Mouse (Mus musculus) ovary, postnatal 14 days (tissue): ENCODE measurements around the gene Pard6b.
A peak's percentile ranks its signal among the peaks of the same experiment; 100 is the strongest.
"Not testable (repeated sequence)": the region's sequence is repeated elsewhere in the genome, so short reads cannot be mapped to it uniquely, and the experiment has no call there.

Experiments
- DNase-seq: peaks from one replicate; pipeline ENCODE4 v3.0.0; 2022; ENCODE audit warnings: low spot score

The Pard6b gene

DNA sequence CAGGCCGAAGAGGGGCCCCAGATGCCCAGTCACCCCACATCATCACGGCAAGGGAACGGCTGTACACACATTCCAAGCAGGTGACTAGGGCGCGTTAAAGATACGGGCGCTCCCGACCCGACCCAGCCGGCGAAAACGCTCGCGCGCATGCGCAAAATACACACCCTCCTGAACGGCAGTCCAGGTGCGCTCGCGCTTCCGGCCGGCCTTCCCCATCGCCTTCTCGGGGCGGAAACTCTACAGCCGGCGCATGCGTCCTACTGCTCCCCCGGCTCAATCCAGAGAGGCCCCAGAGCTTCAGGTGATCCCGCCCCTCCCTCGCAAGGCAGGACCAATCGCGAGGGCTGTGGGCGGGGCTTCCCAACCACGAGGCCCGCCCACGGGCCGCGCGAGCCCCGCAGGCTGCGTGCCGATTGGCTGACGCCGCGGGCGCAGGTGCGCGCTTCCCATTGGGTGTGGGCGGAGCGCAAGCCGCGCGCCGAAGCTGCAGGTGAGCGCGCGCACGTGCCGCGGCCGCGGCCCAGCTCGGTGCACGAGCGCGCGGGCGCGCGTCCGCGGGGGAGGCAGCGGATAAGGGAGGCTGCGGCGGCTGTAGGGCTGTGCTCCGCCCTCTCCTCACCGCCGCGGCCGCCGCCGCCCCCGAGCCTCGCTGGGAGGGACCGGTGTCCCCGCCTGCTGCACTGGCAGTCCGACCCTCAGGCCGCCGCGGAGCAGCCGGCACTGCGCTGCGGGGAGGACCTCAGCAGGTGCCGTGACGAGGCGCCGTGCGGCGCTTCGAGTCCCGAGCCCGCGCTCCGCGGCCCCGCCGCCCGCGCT is at the start of gene Pard6b:
Gene Pard6b, plus strand, starts transcription at position 574 of the 816 bp plus-strand sequence.
- peak; percentile 79 for DNase-seq

DNA sequence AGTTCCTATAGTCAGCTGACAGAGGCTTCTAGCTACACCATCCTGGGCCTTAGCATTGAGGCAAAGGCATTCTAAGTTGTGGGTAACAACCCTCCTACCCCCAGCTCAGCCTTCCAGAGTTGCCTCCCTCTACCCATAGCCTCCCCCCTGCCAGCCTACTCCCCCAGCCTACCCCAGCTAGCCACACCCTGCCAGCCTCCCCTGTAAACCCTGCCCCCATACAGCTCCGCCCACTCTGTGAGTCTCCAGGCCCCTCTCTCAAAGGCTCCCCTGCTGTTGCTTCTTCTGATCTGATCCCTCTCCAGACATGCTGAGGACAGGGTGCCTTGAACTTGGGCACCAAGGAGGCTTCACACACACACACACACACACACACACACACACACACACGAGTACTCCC is 49.0 kb upstream of the Pard6b start:
- DNase-seq = no peak

DNA sequence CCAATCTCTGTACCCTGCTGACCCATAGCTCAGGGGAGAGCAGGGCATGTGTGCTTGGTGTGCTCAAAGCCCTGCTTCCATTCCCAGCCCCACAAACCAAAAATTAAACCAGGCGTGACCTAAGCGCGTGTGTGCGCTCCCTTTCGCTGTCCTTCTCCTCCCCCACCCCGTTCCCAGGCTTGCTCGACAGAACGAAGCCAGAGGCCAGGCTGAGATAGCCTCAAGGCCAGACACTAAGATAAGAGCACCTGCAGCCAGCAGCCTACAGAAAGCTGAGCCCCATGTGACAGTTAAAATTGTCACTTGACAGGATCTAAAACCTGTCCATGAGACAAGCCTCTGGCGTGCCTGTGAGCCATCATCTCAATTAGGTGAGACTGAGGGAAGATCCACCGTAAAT is 46.9 kb upstream of the Pard6b start:
- no peak for DNase-seq

DNA sequence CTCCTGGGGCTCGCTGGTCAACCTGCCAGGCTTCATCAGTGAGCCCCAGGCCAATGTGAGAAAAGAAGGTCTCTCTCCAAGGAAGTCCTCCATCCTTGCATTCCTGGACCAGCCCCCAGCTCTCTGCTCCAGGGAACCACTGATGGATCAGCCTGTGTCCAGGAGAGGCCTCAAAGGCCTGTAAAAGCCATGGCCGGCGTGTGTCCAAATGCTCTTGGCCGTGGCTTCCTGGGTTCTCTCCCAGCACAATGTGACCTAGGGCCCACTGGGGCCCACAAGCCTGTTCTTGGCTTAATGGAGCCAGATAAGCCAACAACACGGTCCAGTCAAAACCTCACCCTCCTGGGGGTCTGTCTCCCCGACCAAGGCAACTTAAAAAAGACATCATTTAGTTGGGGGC is 44.9 kb upstream of the Pard6b start:
- no peak for DNase-seq

DNA sequence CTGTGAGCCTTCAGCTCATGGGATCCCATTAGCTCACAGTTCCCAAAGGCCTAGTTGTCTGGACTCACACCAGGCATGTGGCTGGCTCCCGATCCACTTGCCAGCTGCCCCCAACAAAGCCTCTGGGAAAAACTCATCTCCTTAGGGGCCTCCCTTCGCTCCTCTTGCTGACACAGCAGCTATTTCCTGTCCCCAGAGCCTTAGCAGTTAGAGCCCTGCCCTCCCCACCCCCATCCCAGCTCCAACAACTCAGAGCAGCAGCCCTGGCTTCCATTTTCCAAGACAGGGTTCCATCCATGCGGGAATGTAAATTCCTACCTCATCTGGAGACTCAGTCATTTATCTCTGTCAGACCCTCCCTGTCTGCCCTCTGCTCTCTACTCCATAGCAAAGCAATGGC is 43.7 kb upstream of the Pard6b start:
- DNase-seq = no peak

DNA sequence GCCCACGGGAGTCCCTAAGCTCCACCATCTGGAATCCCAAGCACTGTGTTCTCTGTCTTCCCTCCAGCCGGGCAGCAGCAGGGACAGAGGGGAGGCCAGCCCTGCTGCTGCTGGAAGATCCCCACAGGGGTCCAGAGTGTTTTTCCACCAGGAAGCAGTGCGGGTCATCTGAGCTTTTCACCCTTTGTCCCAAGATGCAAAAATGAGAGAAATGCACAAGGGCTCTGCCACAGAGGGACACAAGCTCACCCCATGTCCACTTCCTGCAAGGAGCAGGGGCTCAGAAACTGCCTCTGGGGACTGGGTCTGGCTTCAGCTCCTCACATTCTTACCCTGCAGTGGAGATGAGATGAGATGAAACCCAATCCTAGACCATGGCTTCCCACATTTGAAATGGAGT is 40.1 kb upstream of the Pard6b start:
- DNase-seq = no peak

DNA sequence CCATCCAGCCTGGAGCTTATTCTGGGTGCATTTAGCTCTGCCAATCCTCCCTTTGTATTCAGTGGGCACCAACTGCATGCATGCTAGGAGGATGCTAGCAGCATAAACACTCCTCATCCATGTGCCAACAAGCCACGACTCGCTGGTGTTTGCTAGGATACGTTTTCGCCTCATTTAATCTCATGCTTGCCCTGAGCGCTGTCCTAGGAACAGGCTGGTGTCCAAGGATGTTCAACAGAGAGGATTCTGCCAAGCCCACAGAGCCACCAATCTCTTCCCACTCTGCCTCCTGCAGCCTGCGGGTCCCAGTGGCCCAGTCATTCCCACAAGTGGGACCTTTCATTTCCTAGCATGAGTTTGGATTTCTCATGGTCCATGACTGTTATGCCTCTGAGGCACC is 38.8 kb upstream of the Pard6b start:
- DNase-seq = no peak

DNA sequence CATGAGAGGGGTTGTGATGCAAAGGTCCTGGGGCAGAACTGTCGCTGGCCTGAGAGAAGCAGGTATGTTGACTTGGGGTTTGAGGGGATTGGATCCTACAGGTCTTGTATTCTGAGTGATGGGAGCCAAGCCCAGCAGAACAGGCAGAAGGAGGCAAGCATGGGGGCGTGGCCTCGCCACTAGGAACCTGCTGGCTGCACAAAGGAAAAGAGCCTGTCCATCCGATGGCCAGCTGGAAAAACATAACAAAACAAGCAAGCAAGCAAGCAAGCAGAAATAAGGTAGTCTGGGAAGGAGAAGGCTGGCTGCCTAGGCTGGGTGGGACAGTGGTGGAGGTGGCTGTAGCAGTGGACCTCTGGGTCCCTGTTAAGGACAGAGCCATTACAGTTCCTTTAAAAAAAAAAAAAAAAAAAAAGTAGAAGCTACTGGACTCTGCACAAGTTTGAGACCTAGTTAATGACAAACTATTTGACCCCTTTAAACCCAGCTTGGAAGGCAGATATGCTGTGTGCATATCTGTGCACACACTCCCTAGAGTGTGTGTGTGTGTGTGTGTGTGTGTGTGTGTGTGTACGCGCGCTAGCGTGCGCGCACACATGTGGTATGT is 36.0 kb upstream of the Pard6b start:
- DNase-seq = no peak

DNA sequence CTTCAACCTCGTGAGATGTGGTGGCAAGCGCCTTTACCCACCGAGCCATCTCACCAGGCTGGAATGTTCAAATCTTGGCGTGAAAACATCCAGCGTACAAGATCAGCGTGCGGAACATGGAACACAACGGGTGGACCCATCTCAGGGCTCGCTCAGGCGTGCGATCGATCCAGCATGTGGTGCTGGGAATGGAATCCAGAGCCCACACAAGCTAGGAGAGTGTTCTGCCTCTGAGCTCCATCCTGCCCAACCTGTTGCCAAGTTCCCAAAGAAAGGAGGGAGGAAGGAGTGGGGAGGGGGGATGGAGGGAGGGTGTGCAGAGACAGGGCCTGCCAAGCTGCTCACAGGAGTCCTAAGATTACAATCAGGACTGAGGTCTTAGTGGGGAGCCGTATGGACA is 35.4 kb upstream of the Pard6b start:
- no peak for DNase-seq

DNA sequence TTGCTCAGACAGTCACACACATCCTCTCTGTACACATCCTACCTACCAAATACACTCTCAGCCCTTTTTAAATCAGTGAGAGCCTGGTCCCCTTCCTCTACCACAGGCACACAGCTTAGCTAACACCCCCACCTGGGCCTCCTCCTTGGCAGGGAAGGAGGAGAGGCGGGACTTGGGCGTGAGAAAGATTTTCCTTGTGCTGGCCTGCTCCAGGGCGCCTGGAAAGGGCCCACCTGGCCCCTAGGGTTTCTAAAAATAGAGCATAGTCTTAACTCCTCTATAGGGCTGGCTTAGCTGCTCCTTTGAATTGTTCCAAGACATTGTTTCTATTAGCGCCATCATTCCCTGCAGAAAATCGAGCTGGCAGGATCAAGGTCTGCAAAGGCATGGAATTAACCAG is 35.0 kb upstream of the Pard6b start:
- peak; percentile 46 for DNase-seq

DNA sequence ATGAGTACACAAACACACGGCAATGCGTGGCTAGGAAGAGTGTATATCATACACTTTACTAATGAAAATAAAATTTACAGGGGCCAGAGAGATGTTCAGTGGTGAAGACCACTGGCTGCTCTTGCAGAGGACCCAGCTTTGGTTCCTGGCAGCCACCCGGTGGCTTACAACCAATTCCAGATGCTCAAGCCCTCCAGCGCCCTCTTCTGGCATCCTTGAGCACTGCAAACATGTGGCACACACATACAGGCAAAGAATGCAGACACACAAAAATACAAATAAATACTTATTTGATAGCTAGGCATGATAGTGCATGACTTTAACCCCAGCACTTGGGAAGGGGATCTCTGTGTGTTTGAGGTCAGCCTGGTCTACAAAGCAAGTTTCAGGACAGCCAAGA is 34.3 kb upstream of the Pard6b start:
- no peak for DNase-seq

DNA sequence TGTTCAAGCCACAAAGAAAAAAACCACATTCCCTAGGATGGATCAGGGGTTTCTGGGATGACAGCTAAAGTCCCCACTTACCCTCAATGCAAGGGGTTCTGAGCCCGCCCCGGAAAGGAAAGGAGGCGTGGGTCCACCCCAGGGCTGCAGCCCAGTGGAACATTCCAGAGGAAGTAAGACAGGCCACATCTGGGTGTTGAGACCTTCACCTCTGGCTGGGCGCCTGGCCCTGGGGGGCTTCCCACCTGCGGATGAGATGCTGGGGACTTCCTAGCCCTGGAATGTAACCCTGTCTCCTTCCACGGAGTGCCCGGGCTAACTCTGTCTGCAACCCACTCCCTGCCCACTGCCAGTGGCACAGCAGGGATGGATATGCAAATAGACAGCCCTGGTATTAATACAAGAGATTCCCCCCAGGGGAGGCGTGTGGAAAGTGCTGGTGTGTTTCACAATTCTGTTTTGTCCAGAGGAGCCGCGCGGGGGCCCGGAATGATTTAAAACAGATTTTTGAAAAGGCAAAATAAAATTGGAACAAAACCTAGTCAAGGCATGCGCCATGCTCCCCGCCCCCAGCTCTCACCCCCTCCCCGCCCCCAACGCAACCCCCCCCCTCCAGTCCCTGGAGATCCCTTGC is 31.7 kb upstream of the Pard6b start:
- DNase-seq = no peak

DNA sequence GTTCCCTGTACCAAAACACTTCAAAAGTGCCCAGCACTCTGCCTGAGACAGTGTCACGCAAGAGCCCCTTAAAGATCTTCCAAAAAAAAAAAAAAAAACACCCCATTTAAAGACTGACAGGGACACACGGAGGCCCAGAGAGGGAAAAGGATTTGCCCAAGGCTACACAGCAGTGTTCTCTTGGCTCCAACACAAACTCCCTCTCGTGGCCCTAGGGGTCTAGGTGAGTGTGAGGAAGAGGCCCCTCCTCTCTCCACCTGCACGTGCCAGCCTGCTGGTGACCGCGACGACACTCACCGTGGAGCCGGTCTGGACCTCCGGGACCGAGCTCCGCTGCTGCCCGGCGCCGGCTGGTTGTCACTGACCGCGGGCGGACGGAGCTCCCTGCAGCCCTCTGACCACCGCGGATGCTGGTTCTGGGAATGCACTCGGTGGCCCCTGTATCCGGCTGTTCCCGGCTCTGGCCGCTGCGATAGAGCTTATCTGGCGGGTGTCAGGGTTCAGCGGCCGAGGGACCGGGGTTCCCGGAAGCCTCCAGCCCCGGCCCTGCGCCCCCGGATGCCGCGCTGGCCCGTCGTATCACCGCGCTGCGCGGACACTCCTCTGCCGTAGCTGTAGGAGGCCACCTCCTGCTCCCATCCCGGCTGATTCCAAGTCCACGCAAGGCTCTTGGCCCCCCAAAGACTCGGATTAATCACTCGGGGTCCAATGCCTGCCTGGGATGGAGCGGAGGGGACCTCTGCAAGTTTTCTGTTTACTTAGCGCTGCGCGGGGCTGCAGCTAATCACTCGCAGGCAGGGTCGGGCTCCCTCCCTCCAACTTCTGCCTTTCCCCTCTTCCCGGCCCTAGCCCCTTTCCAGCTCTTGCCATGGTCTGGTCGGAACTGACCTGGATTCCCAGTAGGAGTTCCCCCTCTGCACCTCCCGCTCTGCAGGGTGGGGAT is 30.5 kb upstream of the Pard6b start:
- peak; percentile 25 for DNase-seq

DNA sequence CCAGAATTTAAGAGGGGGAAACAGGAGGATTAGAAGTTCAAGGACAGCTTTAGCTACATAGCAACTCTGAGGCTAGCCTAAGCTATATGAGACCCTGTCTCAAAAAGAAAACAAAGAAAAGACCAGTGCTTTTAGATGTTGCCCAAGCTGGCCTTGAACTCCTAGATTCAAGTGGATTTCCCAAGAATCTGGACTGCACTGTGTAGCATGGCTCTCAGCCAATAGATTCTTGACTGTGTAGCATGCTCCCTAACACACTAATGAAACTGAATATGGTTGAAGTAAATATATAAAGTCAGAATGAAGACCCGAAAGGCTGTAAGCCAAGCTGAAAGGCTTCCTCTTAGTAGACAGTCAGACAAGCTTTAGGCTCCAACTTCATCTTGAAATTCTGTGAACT is 28.6 kb upstream of the Pard6b start:
- no peak for DNase-seq

DNA sequence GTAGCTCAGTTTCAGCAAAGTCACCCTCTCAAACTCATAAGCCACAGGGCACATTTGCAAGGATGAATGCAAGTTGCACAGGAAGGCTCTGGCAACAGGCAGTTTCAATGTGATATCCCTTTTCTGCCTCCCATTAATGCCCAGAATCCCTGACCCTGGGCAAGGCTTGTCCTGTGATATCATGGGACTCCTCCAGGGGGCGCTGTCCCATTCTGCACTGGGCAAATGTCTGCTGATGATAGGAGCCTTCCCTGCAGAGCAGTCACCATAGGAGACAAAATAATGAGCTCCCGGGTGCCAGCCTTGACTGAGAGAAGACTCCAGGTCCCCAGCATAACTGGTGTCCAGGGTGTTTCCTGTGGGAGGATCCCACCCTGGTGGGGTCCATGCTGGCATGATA is 28.1 kb upstream of the Pard6b start:
- peak; percentile 49 for DNase-seq

DNA sequence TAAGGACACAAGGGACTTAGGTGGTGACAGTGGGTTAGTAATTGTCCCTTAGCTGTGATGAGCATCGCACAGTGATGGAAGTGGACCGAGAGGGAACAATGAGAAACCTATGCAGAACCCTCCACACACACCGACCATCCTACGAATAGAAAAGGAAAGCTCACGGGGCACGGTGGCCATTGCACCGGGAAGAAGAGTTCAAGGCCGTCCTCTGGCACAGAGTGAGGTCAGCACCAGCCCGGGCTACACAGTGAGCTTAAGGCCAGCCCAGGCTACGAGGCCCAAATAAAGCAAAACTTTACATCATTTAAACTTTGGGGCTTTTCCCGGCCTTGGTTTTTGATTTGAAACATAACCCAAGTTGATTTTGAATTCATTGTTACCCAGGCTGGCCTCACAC is 26.7 kb upstream of the Pard6b start:
- no peak for DNase-seq

DNA sequence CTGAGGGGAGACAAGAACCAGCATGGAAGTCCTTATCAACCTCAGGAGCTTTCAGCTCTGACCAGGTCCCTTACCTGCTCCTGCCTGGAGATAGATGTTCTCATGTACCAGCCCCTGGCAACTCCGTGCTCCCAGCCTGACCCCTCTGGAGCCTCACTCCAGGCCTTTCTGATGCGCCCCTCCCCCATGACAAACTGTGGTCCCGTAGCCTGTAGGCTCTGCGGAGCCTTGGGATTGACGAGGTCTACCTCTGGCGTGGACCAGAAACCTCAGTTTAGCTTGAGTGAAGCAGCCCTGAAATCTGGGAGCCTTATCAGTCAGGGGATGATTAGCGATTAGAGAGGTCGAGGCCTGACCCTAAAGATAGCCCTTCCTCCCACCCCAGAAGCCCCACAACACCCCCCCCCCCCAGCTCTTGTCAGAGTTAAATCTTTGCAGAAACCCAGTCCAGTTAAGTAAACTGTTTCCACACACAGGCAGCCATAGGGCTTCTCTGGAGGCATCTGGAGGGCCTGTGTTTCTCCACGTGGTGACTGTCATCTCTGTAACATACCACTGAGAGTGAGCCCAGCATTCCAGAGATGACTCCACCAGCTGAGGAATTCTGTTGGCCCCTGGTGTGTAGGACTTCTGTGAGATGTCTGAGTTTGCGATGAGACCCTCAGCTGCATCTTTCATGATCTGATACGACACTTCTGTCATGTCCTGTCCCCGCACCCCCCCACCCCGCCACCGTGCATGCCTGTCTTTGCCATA is 24.7 kb upstream of the Pard6b start:
- no peak for DNase-seq

DNA sequence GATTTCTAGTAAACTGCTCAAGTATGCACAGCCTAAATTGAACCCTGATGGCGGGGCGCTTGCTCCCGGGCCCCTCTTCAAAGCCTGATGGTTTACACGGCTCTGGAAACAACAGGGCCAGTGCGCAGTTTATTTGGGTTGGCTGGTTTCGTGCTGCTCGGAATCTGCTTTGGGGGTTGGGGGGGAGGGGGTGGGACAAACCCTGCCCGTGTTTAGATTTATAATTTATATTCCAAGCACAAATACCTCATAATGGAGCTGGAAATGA is 24.2 kb upstream of the Pard6b start:
- no peak for DNase-seq

DNA sequence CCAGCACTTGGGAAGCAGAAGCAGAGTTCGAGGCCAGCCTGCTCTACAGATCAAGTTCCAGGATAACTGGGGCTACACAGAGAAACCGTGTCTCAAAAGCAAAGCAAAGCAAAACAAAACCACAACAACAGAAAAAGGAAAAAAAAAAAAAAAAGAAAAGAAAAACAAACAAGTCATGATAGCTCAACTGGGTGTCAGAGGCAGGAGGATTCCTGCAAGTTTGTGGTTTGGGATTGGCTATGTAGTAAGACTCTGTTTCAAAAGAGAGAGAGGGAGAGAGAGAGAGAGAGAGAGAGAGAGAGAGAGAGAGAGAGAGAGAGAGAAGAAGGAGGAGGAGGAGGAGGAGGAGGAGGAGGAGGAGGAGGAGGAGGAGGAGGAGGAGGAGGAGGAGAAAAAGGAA is 22.9 kb upstream of the Pard6b start:
- not testable (repeated sequence) for DNase-seq

DNA sequence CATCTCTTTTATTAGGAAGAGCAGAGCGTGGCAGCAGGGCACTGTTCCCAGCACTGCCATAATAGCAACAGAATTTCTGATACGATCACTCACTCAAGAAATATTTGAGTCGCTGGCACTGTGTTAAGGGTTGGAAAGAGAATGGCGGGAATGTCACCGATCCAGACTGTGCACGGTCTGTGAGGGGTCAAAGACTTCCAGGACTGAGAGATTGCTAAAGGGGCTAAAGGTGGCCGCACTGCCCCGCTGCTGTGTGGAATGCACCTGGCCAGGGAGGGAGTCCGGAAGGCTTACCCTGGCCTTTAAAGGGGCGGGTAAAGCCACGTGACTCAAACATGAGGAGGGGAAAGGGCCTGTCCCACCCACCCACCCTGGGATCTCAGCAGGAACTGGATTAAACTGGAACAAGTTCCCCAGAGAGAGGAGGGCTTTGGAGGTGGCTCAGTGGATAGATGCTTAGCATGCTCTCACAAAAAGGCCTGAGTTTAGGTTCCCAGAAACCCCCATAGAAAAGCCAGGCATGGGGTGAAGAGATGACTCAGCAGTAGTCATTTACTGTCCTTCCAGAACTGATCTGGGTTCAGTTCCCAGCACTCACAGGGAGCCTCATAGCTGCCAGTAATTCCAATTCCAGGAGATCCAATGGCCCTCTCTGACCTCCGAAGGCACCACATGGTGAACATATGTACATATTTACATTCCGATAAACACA is 22.2 kb upstream of the Pard6b start:
- DNase-seq = no peak

DNA sequence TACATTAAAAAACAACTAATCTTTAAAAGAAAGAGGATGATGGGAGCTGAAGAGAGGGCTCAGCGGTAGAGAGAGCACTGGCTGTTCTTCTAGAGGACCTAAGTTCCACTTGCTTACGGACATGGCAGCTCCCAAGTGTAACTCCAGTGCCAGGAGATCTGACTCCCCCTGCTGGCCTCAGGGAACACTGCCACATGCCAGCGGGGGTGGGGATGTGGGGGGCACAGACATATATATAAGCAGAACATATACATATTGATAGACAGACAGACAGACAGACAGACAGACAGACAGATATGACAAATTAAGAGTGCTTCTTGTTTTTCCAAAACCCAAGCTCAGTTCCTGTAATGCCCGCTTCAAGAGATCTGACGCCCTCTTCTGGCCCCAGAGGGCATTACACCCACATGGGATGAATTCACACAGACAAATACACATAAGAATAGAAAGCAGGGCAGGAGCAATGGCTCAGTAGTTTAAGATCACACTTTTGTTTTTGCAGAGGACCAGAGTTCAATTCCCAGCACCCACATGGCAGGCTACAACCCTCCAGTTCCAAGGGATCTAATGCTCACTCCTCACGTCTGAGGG is 21.5 kb upstream of the Pard6b start:
- DNase-seq = no peak
